Mouse (Mus musculus) ES-E14 (cell line): ENCODE results near the gene Vps13c. TPM values are rescaled to one million over a fixed set of nuclear protein-coding genes. Genes with fewer than 3 reads are reported as not detected.

Experiments used
- DNase-seq: peaks from one replicate; pipeline ENCODE4 v3.0.0-alpha.2; 2013; ENCODE audit warnings: low read depth, low spot score
- H3K27ac ChIP-seq: 2 replicates; pipeline ENCODE4 v1.5.1; 2012; ENCODE audit warnings: low read depth, mild to moderate bottlenecking, low read length, moderate library complexity, mixed read lengths; ENCODE audit not compliant: poor library complexity, insufficient read depth, severe bottlenecking
- H3K36me3 ChIP-seq: 2 replicates; pipeline ENCODE4 v1.6.1; 2012; ENCODE audit warnings: mild to moderate bottlenecking, low read length, moderate library complexity, mixed read lengths; ENCODE audit not compliant: control insufficient read depth, poor library complexity, insufficient read depth, severe bottlenecking
- H3K4me1 ChIP-seq, 2 experiments: fragments of 150-350 bp in 1 of 2; sonication (generic) in 1 of 2; 2 replicates each; pipeline ENCODE4 v1.6.1; 2012; ENCODE audit warnings: low read length in 2 of 2, mild to moderate bottlenecking in 1 of 2, mixed read lengths in 1 of 2; ENCODE audit not compliant: control insufficient read depth in 2 of 2, insufficient read depth in 2 of 2, poor library complexity in 1 of 2
- H3K4me3 ChIP-seq, 2 experiments: fragments of 150-350 bp in 1 of 2; sonication (generic) in 1 of 2; 2 replicates each; pipeline ENCODE4 v1.5.1; 2012; ENCODE audit warnings: low read length in 2 of 2, low read depth in 1 of 2, mild to moderate bottlenecking in 1 of 2, mixed read lengths in 1 of 2; ENCODE audit not compliant: insufficient read depth in 1 of 2, poor library complexity in 1 of 2, severe bottlenecking in 1 of 2
- H3K9ac ChIP-seq: 2 replicates; pipeline ENCODE4 v1.6.1; 2012; ENCODE audit warnings: low read depth, mild to moderate bottlenecking, low read length, mixed read lengths; ENCODE audit not compliant: poor library complexity, insufficient read depth, severe bottlenecking
- H3K9me3 ChIP-seq: fragments of 150-350 bp; sonication (generic); 2 replicates; pipeline ENCODE4 v1.6.1; 2012; ENCODE audit warnings: low read depth, mild to moderate bottlenecking, low read length; ENCODE audit not compliant: control insufficient read depth, insufficient read depth
- CHD2 ChIP-seq: IDR thresholded peaks from 2 replicates; pipeline ENCODE4 v1.6.1; 2014; ENCODE audit warnings: mild to moderate bottlenecking, low read depth, low read length, inconsistent platforms
- HCFC1 ChIP-seq: IDR thresholded peaks from 2 replicates; pipeline ENCODE4 v1.6.1; 2012; ENCODE audit warnings: low read length, inconsistent platforms, borderline replicate concordance; ENCODE audit not compliant: insufficient read depth
- MAFK ChIP-seq: IDR thresholded peaks from 2 replicates; pipeline ENCODE4 v1.6.1; 2014; ENCODE audit warnings: mild to moderate bottlenecking, low read depth, low read length, inconsistent platforms; ENCODE audit not compliant: insufficient read depth
- ZC3H11A ChIP-seq: IDR thresholded peaks from 2 replicates; pipeline ENCODE4 v1.6.1; 2012; ENCODE audit warnings: low read depth, mild to moderate bottlenecking, inconsistent platforms, low read length, borderline replicate concordance
- ZNF384 ChIP-seq: IDR thresholded peaks from 2 replicates; pipeline ENCODE4 v1.6.1; 2012; ENCODE audit warnings: low read depth, low read length, inconsistent platforms
- in situ Hi-C, 2 experiments: fragments of 600-800 bp; cut with MboI; formaldehyde crosslinking; loops; one replicate each; pipeline ENCODE4 v1.15.1; 2025; ENCODE audit warnings: low sequenced_read_pairs in 2 of 2, inconsistent platforms in 1 of 2; ENCODE audit not compliant: unreplicated experiment in 2 of 2
- total RNA-seq: library from RNA; depleted of rRNA; stranded (reverse); fragments of 300-350 nt; gene quantifications from 2 replicates; pipeline ENCODE4 v1.2.3, GENCODE M21; 2012

Gene Vps13c
- total RNA-seq, 1 experiment, result 27.3 TPM

GRCm38 (mm10) chr9:67878197-67878769, 38.1 kb downstream of the Vps13c start:
- no peak for TF ChIP-seq CHD2
- no peak for TF ChIP-seq ZNF384
- no peak for TF ChIP-seq MAFK
- no peak for TF ChIP-seq ZC3H11A
- Histone ChIP-seq H3K9ac (no peak overlapping the region), H3K4me1 (peaks cover 3 to 6% of the 10 kb centered on the region in 2 experiments; a peak in 2 of 4 replicates), H3K27ac (no peak overlapping the region), H3K9me3 (no peaks in the 10 kb centered on the region), H3K36me3 (no peaks in the 10 kb centered on the region; the same call in 1 of the 2 replicates), H3K4me3 (no peak overlapping the region)
- no peak for DNase-seq
- in situ Hi-C loops, result no loop called here

- Histone ChIP-seq H3K4me1 (peaks cover 0 to 3% of the 10 kb centered on the region in 2 experiments; a peak in 1 of 4 replicates), H3K9ac (no peak overlapping the region), H3K36me3 (peaks cover 4% of the 10 kb centered on the region), H3K4me3 (no peak overlapping the region), H3K9me3 (no peaks in the 10 kb centered on the region), H3K27ac (no peak overlapping the region)
- DNase-seq, result no peak
- TF ChIP-seq ZC3H11A (no peak), CHD2 (no peak), MAFK (no peak), HCFC1 (no peak), ZNF384 (no peak)
- in situ Hi-C loops, result no loop called here
These were observed 43.3 kb downstream of the Vps13c start for GRCm38 (mm10) chr9:67883349-67883984.

GRCm38 (mm10) chr9:67884095-67884494, 43.9 kb downstream of the Vps13c start:
- Histone ChIP-seq H3K36me3 (peaks cover 4% of the 10 kb centered on the region), H3K4me3 (no peak overlapping the region), H3K4me1 (peaks cover 0 to 3% of the 10 kb centered on the region in 2 experiments; a peak in 1 of 4 replicates), H3K9me3 (no peaks in the 10 kb centered on the region), H3K27ac (no peak overlapping the region), H3K9ac (no peak overlapping the region)
- TF ChIP-seq ZNF384 (no peak), ZC3H11A (no peak), HCFC1 (no peak), MAFK (no peak), CHD2 (no peak)
- in situ Hi-C loops, result no loop called here
- no peak for DNase-seq

GRCm38 (mm10) chr9:67886981-67887720, 47.0 kb downstream of the Vps13c start:
- Histone ChIP-seq H3K9ac (no peak overlapping the region), H3K27ac (no peak overlapping the region), H3K4me3 (no peak overlapping the region), H3K4me1 (peaks cover 0 to 3% of the 10 kb centered on the region in 2 experiments; a peak in 1 of 4 replicates), H3K36me3 (peaks cover 6% of the 10 kb centered on the region), H3K9me3 (no peaks in the 10 kb centered on the region)
- DNase-seq, result peak; percentile 47
- TF ChIP-seq MAFK, result no peak
- TF ChIP-seq HCFC1, result no peak
- no peak for TF ChIP-seq CHD2
- no peak for TF ChIP-seq ZC3H11A
- TF ChIP-seq ZNF384, result no peak
- in situ Hi-C loops, result no loop called here
